Mouse (Mus musculus) lung, adult 18-20 months (tissue): ENCODE results near the gene Pnliprp2.
A peak's percentile ranks its signal among the peaks of the same experiment; 100 is the strongest.

ENCODE experiments used
- DNase-seq, 2 experiments: peaks; one replicate each; pipeline ENCODE4 v3.0.0; 2022; ENCODE audit warnings: mixed read lengths in 2 of 2

The Pnliprp2 gene

GRCm38 (mm10) chr19:58805191-58805779 is 45.8 kb downstream of the Pnliprp2 start:
- DNase-seq = no peak

- peak; percentile 57 to 74 for DNase-seq
Measured at GRCm38 (mm10) chr19:58806364-58806763, 46.8 kb downstream of the Pnliprp2 start.

- DNase-seq = no peak
Measured at GRCm38 (mm10) chr19:58808864-58809263, 49.3 kb downstream of the Pnliprp2 start.

GRCm38 (mm10) chr19:58810536-58810935 is 51.0 kb downstream of the Pnliprp2 start:
- DNase-seq = no peak

GRCm38 (mm10) chr19:58815179-58815922 is 55.8 kb downstream of the Pnliprp2 start:
- DNase-seq = no peak

GRCm38 (mm10) chr19:58816453-58817041 is 57.0 kb downstream of the Pnliprp2 start:
- DNase-seq = no peak

GRCm38 (mm10) chr19:58817398-58817797 is 57.9 kb downstream of the Pnliprp2 start:
- no peak for DNase-seq

- no peak for DNase-seq
Measured at GRCm38 (mm10) chr19:58818571-58819415, 59.3 kb downstream of the Pnliprp2 start.

GRCm38 (mm10) chr19:58822454-58823200 is 63.1 kb downstream of the Pnliprp2 start:
- no peak for DNase-seq

- DNase-seq = no peak
Measured at GRCm38 (mm10) chr19:58823301-58823700, 63.8 kb downstream of the Pnliprp2 start.

GRCm38 (mm10) chr19:58824316-58824715 is 64.8 kb downstream of the Pnliprp2 start:
- no peak for DNase-seq
